Mouse (Mus musculus) forebrain, embryonic 10.5 days (tissue): ENCODE results near the gene Igf2bp2. TPM values are rescaled to one million over a fixed set of nuclear protein-coding genes. Genes with fewer than 3 reads are reported as not detected.

Experiments
- DNase-seq: peaks from one replicate; pipeline ENCODE4 v3.0.0-alpha.2; 2017; ENCODE audit warnings: low spot score; ENCODE audit errors: extremely low spot score
- H3K27ac ChIP-seq: fragments of 300-500 bp; sonication (generic); 2 replicates; pipeline ENCODE4 v1.5.1; 2016; ENCODE audit warnings: mild to moderate bottlenecking
- H3K27me3 ChIP-seq: fragments of 300-500 bp; sonication (generic); 2 replicates; pipeline ENCODE4 v1.6.1; 2016; ENCODE audit warnings: mild to moderate bottlenecking; ENCODE audit not compliant: poor library complexity, severe bottlenecking
- H3K36me3 ChIP-seq: fragments of 300-500 bp; sonication (generic); replicated peaks from 2 replicates; pipeline ENCODE4 v1.6.1; 2016; ENCODE audit warnings: mild to moderate bottlenecking, moderate library complexity
- H3K4me1 ChIP-seq: fragments of 300-500 bp; sonication (generic); 2 replicates; pipeline ENCODE4 v1.6.1; 2016
- H3K4me3 ChIP-seq: fragments of 300-500 bp; sonication (generic); 2 replicates; pipeline ENCODE4 v1.5.1; 2016; ENCODE audit warnings: mild to moderate bottlenecking, moderate library complexity
- H3K9me3 ChIP-seq: fragments of 300-500 bp; sonication (generic); 2 replicates; pipeline ENCODE4 v1.6.1; 2016; ENCODE audit warnings: mild to moderate bottlenecking, moderate library complexity
- WGBS: fragments of 180-500 bp; shearing (Covaris S2); methylation state at CpG from one replicate; pipeline ENCODE4 v1.1.7; 2016; 5-methylcytosine and 5-hydroxymethylcytosine counted together
- polyA plus RNA-seq: library from polyadenylated mRNA; unstranded; fragments of >200 nt; fragmentation: Nextera tagmentation; extraction: Ambion mirVana; gene quantifications from 2 replicates; pipeline ENCODE4 v1.2.1, GENCODE M21; 2016

The Igf2bp2 gene
- polyA plus RNA-seq, 1 experiment from 2014 or later = 161 TPM

GRCm38 (mm10) chr16:22140861-22141260, 22.2 kb downstream of the Igf2bp2 start:
- H3K27me3 ChIP-seq = no peaks in the 10 kb centered on the region
- no peaks in the 10 kb centered on the region for H3K9me3 ChIP-seq
- H3K27ac ChIP-seq = no peak overlapping the region
- WGBS = 84% methylated on average over 6 of the region's 6 CpGs
- H3K36me3 ChIP-seq = peaks cover 57% of the 10 kb centered on the region
- no peak overlapping the region for H3K4me3 ChIP-seq
- H3K4me1 ChIP-seq = peaks cover 24% of the 10 kb centered on the region
- no peak for DNase-seq

DNA sequence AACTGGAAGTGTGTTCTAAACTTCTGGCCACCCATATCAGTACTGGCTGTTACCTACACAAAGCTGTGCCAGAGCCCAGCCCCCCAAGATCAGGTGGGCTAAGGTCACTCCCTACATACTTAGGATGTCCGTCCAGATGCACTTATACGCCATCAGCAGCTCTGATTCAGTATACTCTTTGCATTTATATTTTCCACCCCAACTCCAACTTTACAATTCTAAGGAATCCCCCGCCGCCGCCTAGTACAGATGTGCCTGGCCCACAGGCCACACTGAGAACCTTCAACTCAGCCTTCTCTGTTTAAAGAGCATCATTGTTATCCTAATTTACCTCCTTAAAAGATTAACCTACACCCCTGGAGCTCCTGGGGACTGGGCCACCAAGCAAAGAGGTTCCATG, 23.3 kb downstream of the Igf2bp2 start:
- Histone ChIP-seq H3K27ac (no peak overlapping the region), H3K4me1 (peaks cover 24% of the 10 kb centered on the region), H3K36me3 (peaks cover 48% of the 10 kb centered on the region), H3K4me3 (no peak overlapping the region), H3K9me3 (no peaks in the 10 kb centered on the region), H3K27me3 (no peaks in the 10 kb centered on the region)
- DNase-seq = no peak
- 67% methylated on average over 5 of the region's 5 CpGs for WGBS

- Histone ChIP-seq H3K36me3 (peaks cover 13% of the 10 kb centered on the region), H3K4me3 (no peak overlapping the region), H3K9me3 (no peaks in the 10 kb centered on the region), H3K27ac (no peak overlapping the region), H3K4me1 (peaks cover 17% of the 10 kb centered on the region), H3K27me3 (no peaks in the 10 kb centered on the region)
- DNase-seq = no peak
- 85% methylated on average over 5 of the region's 5 CpGs for WGBS
Measured at GRCm38 (mm10) chr16:22136198-22136597, 26.9 kb downstream of the Igf2bp2 start.

DNA sequence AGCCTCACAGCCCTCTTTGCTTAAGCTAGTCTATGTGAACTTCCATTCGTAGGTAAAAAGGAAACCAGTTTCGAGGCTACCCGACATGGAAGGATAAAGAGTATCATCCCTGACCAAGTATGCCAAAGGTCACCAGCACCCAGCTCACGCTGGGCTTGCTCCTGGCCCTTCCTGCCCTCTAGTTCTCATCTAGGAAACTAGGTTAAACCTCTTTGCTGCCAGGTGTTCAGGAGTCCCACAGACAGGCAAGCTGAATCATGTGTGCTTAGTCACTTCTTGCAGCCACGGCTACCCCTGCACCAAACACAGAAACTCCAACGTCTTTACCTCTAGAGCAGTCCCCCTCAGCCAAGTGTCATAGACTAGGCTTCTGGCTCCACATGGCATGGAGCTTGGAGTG, 31.8 kb downstream of the Igf2bp2 start:
- peaks cover 22% of the 10 kb centered on the region for H3K36me3 ChIP-seq
- DNase-seq = no peak
- H3K4me3 ChIP-seq = no peak overlapping the region
- 93% methylated on average over 6 of the region's 6 CpGs for WGBS
- H3K9me3 ChIP-seq = no peaks in the 10 kb centered on the region
- H3K27ac ChIP-seq = no peak overlapping the region
- no peaks in the 10 kb centered on the region for H3K4me1 ChIP-seq
- no peaks in the 10 kb centered on the region for H3K27me3 ChIP-seq

DNA sequence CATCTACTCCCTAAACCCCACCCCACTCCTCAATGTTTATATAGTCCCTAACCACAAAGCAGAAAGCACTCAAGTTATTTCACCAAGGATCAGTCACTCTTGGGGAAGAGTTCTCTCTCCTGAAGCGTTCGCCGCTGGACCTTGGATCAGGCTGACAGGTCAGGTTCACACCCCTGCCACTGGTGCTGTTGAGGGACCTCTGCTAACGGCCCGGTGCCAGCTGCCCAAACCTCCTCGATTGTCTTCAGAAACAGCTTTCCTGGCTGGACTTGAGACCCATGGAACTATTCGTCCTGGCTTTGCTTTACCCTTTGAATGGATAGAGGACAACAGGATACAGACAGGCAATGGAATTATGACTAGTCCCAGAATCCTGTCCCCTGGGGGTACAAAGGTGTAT, 33.6 kb downstream of the Igf2bp2 start:
- Histone ChIP-seq H3K27me3 (no peaks in the 10 kb centered on the region), H3K9me3 (no peaks in the 10 kb centered on the region), H3K4me3 (no peak overlapping the region), H3K27ac (no peak overlapping the region), H3K4me1 (no peaks in the 10 kb centered on the region), H3K36me3 (peaks cover 22% of the 10 kb centered on the region)
- 95% methylated on average over 7 of the region's 7 CpGs for WGBS
- DNase-seq = no peak

GRCm38 (mm10) chr16:22128595-22128994, 34.5 kb downstream of the Igf2bp2 start:
- Histone ChIP-seq H3K36me3 (peaks cover 22% of the 10 kb centered on the region), H3K9me3 (no peaks in the 10 kb centered on the region), H3K4me1 (no peaks in the 10 kb centered on the region), H3K27me3 (no peaks in the 10 kb centered on the region), H3K27ac (no peak overlapping the region), H3K4me3 (no peak overlapping the region)
- 92% methylated on average over 2 of the region's 2 CpGs for WGBS
- DNase-seq = no peak

GRCm38 (mm10) chr16:22127806-22128205, 35.3 kb downstream of the Igf2bp2 start:
- Histone ChIP-seq H3K4me1 (no peaks in the 10 kb centered on the region), H3K27ac (no peak overlapping the region), H3K27me3 (no peaks in the 10 kb centered on the region), H3K36me3 (peaks cover 22% of the 10 kb centered on the region), H3K9me3 (no peaks in the 10 kb centered on the region), H3K4me3 (no peak overlapping the region)
- 97% methylated on average over 5 of the region's 5 CpGs for WGBS
- DNase-seq = no peak

GRCm38 (mm10) chr16:22126936-22127335, 36.2 kb downstream of the Igf2bp2 start:
- Histone ChIP-seq H3K4me3 (no peak overlapping the region), H3K27ac (no peak overlapping the region), H3K36me3 (peaks cover 25% of the 10 kb centered on the region), H3K9me3 (no peaks in the 10 kb centered on the region), H3K27me3 (no peaks in the 10 kb centered on the region), H3K4me1 (no peaks in the 10 kb centered on the region)
- 93% methylated on average over 4 of the region's 4 CpGs for WGBS
- no peak for DNase-seq

DNA sequence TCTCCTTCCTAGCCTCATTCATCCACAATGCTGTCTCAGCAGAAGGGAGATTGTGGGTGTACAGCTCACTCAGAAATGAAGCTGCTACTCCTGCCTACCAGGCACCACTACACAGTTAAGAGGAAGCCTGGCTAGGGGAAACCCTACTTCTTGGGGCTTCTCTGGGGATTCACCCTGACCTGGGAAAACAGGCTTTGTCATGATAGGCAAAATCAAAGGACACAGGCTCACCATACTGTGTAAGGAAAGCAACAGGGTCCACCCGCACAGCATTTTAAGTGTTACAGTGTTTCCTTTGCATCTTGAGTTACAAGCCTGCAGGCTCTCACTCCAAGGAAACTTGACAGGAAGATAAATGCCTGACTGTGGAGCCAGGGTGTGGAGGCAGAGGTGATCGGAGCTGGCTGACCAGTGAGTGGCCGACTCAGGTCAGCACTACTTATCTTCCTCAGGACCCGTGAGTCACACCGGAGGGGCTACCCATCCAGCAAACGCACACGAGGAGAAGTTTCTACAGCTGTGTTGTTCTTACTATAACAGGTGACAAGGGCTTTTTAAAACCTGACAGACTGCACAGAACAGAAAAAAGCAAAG, 38.7 kb downstream of the Igf2bp2 start:
- no peaks in the 10 kb centered on the region for H3K27me3 ChIP-seq
- H3K4me3 ChIP-seq = no peak overlapping the region
- DNase-seq = no peak
- H3K4me1 ChIP-seq = no peaks in the 10 kb centered on the region
- peaks cover 37% of the 10 kb centered on the region for H3K36me3 ChIP-seq
- no peak overlapping the region for H3K27ac ChIP-seq
- no peaks in the 10 kb centered on the region for H3K9me3 ChIP-seq
- WGBS = 87% methylated on average over 7 of the region's 7 CpGs

DNA sequence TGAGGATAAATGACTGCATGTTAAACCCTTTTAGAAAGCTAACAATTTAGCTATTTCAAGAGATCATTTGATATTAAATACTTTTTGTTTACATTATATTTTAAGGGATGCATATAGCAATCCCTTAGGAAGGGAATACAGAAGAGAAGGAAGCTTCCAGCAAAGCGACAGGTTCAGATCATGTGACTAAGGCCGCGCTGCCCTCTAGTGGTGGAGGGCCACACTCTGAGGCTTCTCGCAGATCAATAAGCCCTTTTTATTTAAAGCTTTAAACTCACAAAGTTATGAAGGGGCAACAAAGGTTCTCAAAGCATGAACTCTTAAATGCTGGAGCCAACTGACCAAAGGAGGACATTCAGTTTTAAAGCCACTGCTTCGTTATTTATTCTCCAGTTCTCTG, 39.4 kb downstream of the Igf2bp2 start:
- H3K9me3 ChIP-seq = no peaks in the 10 kb centered on the region
- H3K27ac ChIP-seq = no peak overlapping the region
- WGBS = 41% methylated on average over 5 of the region's 5 CpGs
- peaks cover 40% of the 10 kb centered on the region for H3K36me3 ChIP-seq
- no peaks in the 10 kb centered on the region for H3K4me1 ChIP-seq
- no peaks in the 10 kb centered on the region for H3K27me3 ChIP-seq
- peak; percentile 49 for DNase-seq
- no peak overlapping the region for H3K4me3 ChIP-seq

DNA sequence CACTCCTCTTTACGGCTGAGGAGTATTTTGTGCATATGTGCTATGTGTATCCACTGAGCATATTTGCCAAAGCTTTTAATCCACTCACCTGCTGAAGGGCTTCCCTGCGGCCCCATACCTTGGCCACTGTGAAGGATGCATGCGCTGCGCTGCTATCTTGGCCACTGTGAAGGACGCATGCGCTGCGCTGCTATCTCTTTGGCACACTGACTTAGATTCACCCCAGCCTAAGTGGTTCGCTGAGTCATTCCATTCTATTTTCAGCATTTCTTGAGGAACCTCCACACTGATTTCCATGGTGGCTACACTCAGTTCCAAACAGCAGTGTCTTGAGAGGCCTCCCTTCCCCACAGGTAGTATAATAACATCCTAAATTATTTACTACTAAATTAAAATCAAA, 42.0 kb downstream of the Igf2bp2 start:
- no peak for DNase-seq
- WGBS = 95% methylated on average over 8 of the region's 8 CpGs
- no peak overlapping the region for H3K27ac ChIP-seq
- H3K4me1 ChIP-seq = 0 out of 2 replicates have a peak, but pooled peaks cover 4% of the 10 kb centered on the region
- H3K27me3 ChIP-seq = no peaks in the 10 kb centered on the region
- H3K9me3 ChIP-seq = no peaks in the 10 kb centered on the region
- H3K36me3 ChIP-seq = peaks cover 53% of the 10 kb centered on the region
- no peak overlapping the region for H3K4me3 ChIP-seq

DNA sequence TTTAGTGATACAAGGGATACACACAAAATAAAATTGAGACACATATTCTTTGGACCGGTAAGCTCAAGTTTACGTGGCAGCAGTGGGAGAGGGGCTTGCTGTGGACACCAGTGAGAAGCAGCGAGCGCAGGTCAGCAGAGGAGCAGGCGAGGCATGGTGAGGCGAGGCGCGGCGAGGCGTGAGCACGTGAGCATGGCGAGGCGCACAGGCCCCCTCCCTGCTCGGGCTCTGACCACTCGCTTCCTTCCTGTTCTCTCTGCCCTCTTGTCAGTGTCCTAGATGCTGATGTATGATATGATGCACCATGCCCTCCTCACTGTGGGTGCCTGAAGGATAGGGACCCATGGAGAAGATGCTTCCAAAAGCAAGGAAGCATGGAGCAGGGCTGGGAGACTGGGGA, 43.6 kb downstream of the Igf2bp2 start:
- Histone ChIP-seq H3K27me3 (no peaks in the 10 kb centered on the region), H3K36me3 (peaks cover 53% of the 10 kb centered on the region), H3K4me1 (peaks cover 8% of the 10 kb centered on the region; the same call in 1 of the 2 replicates), H3K27ac (no peak overlapping the region), H3K9me3 (no peaks in the 10 kb centered on the region), H3K4me3 (no peak overlapping the region)
- no peak for DNase-seq
- WGBS = 91% methylated on average over 15 of the region's 15 CpGs

GRCm38 (mm10) chr16:22118716-22119501, 44.2 kb downstream of the Igf2bp2 start:
- Histone ChIP-seq H3K27ac (no peak overlapping the region), H3K9me3 (no peaks in the 10 kb centered on the region), H3K4me3 (no peak overlapping the region), H3K27me3 (no peaks in the 10 kb centered on the region), H3K4me1 (peaks cover 8% of the 10 kb centered on the region; the same call in 1 of the 2 replicates), H3K36me3 (peaks cover 53% of the 10 kb centered on the region)
- no peak for DNase-seq
- 94% methylated on average over 14 of the region's 14 CpGs for WGBS
